Mouse (Mus musculus) neutrophil, adult 83 days (primary cell): ENCODE measurements around the gene Prr23a2. TPM values are rescaled to one million over a fixed set of nuclear protein-coding genes. Genes with fewer than 3 reads are reported as not detected.

Experiments
- total RNA-seq, 2 experiments: library from RNA; stranded (reverse); gene quantifications; one replicate each; pipeline ENCODE4 v1.2.4; 2023

Prr23a2 gene
- total RNA-seq, result not detected

DNA sequence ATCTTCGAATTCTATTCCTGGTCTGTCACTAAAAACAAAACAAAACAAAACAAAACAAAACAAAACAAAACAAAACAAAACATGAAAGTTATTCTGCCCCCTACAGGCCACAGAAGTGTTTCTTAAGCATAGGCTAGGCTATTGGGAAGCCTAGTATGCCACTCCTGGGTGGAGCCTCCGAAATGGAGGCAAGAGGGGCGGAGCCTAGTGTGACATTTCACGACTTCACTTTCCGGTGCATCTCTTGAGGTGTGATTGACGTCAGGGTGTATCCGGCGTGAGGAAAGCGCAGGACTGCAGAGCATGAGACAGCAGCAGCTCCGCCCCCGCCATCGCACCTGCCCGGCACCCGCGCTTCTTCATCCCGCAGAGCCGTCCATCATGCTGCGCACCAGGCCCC lies at the start of gene Prr23a2:
Gene Prr23a2, plus strand, starts transcription at position 285 of the 400 bp plus-strand sequence.

DNA sequence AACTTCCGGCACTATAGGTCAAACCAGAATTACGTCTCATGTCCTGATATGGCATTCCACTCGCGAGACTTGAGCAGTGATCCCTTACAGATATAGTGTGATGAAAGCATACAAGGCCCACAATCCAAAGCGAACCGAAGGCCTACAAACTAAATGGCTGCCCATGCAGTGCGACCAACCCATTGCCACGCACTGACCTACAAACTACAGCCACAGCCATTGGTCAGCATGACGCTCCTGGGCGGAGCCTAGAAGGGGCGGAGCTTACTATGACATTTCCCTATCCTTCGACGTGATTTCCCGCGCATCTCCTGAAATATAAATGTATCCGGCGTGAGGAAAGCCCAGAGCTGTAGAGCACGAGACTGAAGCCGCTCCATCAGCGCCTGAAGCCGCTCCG lies 14.2 kb upstream of the Prr23a2 start, which contains the start of gene Prr23a1:
Gene Prr23a1, plus strand, starts transcription at position 387 of the 400 bp plus-strand sequence.

DNA sequence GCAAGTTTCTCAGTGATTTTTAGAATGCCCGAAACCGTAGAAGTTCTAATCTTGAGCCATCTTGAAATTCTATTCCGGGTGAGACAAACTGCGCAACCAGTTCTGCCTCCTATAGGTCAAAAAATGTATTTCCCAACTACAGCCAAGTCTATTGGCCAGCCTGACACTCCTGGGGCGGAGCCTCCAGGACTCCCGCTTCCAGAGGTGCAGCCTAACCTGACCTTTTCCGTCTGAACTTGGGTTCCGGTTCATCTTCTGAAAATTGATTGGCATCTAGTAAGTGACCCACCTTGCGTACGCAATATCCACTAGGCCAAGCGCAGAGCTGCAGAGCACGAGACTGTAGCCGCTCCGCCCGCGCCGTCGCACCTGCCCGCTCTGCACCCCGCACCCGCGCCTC lies 8.3 kb downstream of the Prr23a2 start, which contains the start of gene Prr23a3:
Gene Prr23a3, plus strand, starts transcription at position 197 of the 400 bp plus-strand sequence.

DNA sequence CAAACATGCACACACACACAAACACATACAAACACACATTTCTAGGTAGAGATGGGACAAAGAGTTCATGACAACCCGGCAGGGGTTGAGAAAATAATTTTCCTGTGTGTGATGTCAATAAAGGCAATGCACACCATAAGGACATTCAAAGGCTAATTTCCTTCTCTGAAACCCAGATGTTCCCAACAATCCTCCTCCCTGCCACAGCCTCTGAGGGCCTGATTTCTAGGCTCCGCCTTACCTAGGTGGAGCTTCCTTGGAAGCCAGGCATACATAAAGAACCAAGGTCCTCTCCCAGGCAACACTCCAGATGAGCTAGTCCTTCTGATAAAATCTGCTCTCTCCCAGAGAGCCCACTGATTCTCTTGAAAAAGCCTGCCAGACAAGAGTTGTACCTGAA lies 46.5 kb downstream of the Prr23a2 start, which contains the start of gene 7420426K07Rik:
Gene 7420426K07Rik, plus strand, starts transcription at position 301 of the 400 bp plus-strand sequence.

Other genes with a start within 250 kb of the Prr23a2 start
- not detected for gene Prr23a1, start 14.0 kb upstream of the Prr23a2 start, total RNA-seq
- not detected for gene Prr23a3, start 8.3 kb downstream of the Prr23a2 start, total RNA-seq
- not detected for gene 7420426K07Rik, start 46.6 kb downstream of the Prr23a2 start, total RNA-seq
- not detected for gene Foxl2, start 98.8 kb downstream of the Prr23a2 start, total RNA-seq
- gene Faim, start 129.9 kb downstream of the Prr23a2 start, total RNA-seq, result 10 to 100 TPM; 15.3 to 15.7 TPM
- not detected for gene Gm1123, start 179.2 kb downstream of the Prr23a2 start, total RNA-seq